Mouse (Mus musculus): ENCODE measurements around the gene Pced1a. TPM values are rescaled to one million over a fixed set of nuclear protein-coding genes. Genes with fewer than 3 reads are reported as not detected.
A peak's percentile ranks its signal among the peaks of the same experiment; 100 is the strongest.

Gene Pced1a
- polyA plus RNA-seq, 1 experiment from 2014 or later, result 8.9 TPM

GRCm38 (mm10) chr2:130404939-130405338, 19.6 kb downstream of the Pced1a start, which contains the start of the genes Gm28372 and 1700020A23Rik:
TSS of gene Gm28372 (plus strand) at chr2:130405239.
TSS of gene 1700020A23Rik (plus strand) at chr2:130405259.
- 0 out of 2 replicates have a peak, but pooled peaks cover 4% of the 10 kb centered on the region for H3K4me1 ChIP-seq (ENCODE audit: control insufficient read depth, insufficient read depth, low read length)
- ATAC-seq, result no peak
- H3K4me3 ChIP-seq (ENCODE audit: low read depth, low read length), result no peak within 1 kb of the TSS
- no peaks in the 10 kb centered on the region for H3K9me3 ChIP-seq (replicated peaks; ENCODE audit: control insufficient read depth, low read length)
- H3K27me3 ChIP-seq (replicated peaks; ENCODE audit: control insufficient read depth, insufficient read depth, low read length), result no peaks in the 10 kb centered on the region
- H3K36me3 ChIP-seq (ENCODE audit: control insufficient read depth, insufficient read depth, low read length), result no peaks in the 10 kb centered on the region
- no peak for DNase-seq (ENCODE audit: low spot score)
- no peak within 1 kb of the TSS for H3K4me2 ChIP-seq (ENCODE audit: low read length)
- H3K9ac ChIP-seq (ENCODE audit: low read length), result no peak within 1 kb of the TSS
- no peak within 1 kb of the TSS for H3K27ac ChIP-seq (ENCODE audit: low read depth, low read length)
- WGBS, result 85% methylated on average over 1 of the region's 1 CpGs

- DNase-seq (ENCODE audit: low spot score) (no peak), ATAC-seq (no peak)
- Histone ChIP-seq H3K4me3 (ENCODE audit: low read depth, low read length) (no peak overlapping the region), H3K27ac (ENCODE audit: low read depth, low read length) (no peak overlapping the region), H3K9me3 (replicated peaks; ENCODE audit: control insufficient read depth, low read length) (no peaks in the 10 kb centered on the region), H3K4me1 (ENCODE audit: control insufficient read depth, insufficient read depth, low read length) (peaks cover 7% of the 10 kb centered on the region), H3K36me3 (ENCODE audit: control insufficient read depth, insufficient read depth, low read length) (no peaks in the 10 kb centered on the region), H3K27me3 (replicated peaks; ENCODE audit: control insufficient read depth, insufficient read depth, low read length) (0 out of 2 replicates have a peak, but pooled peaks cover 8% of the 10 kb centered on the region), H3K4me2 (ENCODE audit: low read length) (no peak overlapping the region), H3K9ac (ENCODE audit: low read length) (no peak overlapping the region)
- 83% methylated on average over 4 of the region's 4 CpGs for WGBS
These were observed 22.6 kb downstream of the Pced1a start for GRCm38 (mm10) chr2:130401891-130402290.

GRCm38 (mm10) chr2:130400046-130400445, 24.5 kb downstream of the Pced1a start:
- Histone ChIP-seq H3K9me3 (replicated peaks; ENCODE audit: control insufficient read depth, low read length) (no peaks in the 10 kb centered on the region), H3K4me1 (ENCODE audit: control insufficient read depth, insufficient read depth, low read length) (peaks cover 7% of the 10 kb centered on the region), H3K27ac (ENCODE audit: low read depth, low read length) (no peak overlapping the region), H3K4me3 (ENCODE audit: low read depth, low read length) (no peak overlapping the region), H3K36me3 (ENCODE audit: control insufficient read depth, insufficient read depth, low read length) (no peaks in the 10 kb centered on the region), H3K27me3 (replicated peaks; ENCODE audit: control insufficient read depth, insufficient read depth, low read length) (0 out of 2 replicates have a peak, but pooled peaks cover 8% of the 10 kb centered on the region), H3K4me2 (ENCODE audit: low read length) (no peak overlapping the region), H3K9ac (ENCODE audit: low read length) (no peak overlapping the region)
- ATAC-seq, result no peak
- WGBS, result 91% methylated on average over 1 of the region's 1 CpGs
- no peak for DNase-seq (ENCODE audit: low spot score)

- DNase-seq (ENCODE audit: low spot score), result no peak
- peak overlapping the region; percentile 75; the same call in 1 of the 2 replicates for H3K9ac ChIP-seq (ENCODE audit: low read length)
- 0 out of 2 replicates have a peak, but pooled peaks cover 8% of the 10 kb centered on the region for H3K27me3 ChIP-seq (replicated peaks; ENCODE audit: control insufficient read depth, insufficient read depth, low read length)
- peak overlapping the region; percentile 96 for H3K4me2 ChIP-seq (ENCODE audit: low read length)
- no peak overlapping the region for H3K27ac ChIP-seq (ENCODE audit: low read depth, low read length)
- ATAC-seq, result no peak
- peak overlapping the region; percentile 52 for H3K4me3 ChIP-seq (ENCODE audit: low read depth, low read length)
- H3K36me3 ChIP-seq (ENCODE audit: control insufficient read depth, insufficient read depth, low read length), result no peaks in the 10 kb centered on the region
- no peaks in the 10 kb centered on the region for H3K9me3 ChIP-seq (replicated peaks; ENCODE audit: control insufficient read depth, low read length)
- WGBS, result 15% methylated on average over 14 of the region's 14 CpGs
- peaks cover 7% of the 10 kb centered on the region for H3K4me1 ChIP-seq (ENCODE audit: control insufficient read depth, insufficient read depth, low read length)
These were observed 26.4 kb downstream of the Pced1a start for GRCm38 (mm10) chr2:130398091-130398490.

GRCm38 (mm10) chr2:130397186-130397985, 27.1 kb downstream of the Pced1a start, which contains the start of gene Cpxm1:
TSS of gene Cpxm1 (minus strand) at chr2:130397574.
- H3K9ac ChIP-seq (ENCODE audit: low read length), result peak within 1 kb of the TSS; percentile 75
- H3K4me2 ChIP-seq (ENCODE audit: low read length), result peak within 1 kb of the TSS; percentile 96
- 2% methylated on average over 37 of the region's 53 CpGs for WGBS
- DNase-seq (ENCODE audit: low spot score), result peak; percentile 51
- H3K9me3 ChIP-seq (replicated peaks; ENCODE audit: control insufficient read depth, low read length), result no peaks in the 10 kb centered on the region
- no peaks in the 10 kb centered on the region for H3K36me3 ChIP-seq (ENCODE audit: control insufficient read depth, insufficient read depth, low read length)
- peaks cover 7% of the 10 kb centered on the region for H3K4me1 ChIP-seq (ENCODE audit: control insufficient read depth, insufficient read depth, low read length)
- peak; percentile 85 for ATAC-seq
- H3K27ac ChIP-seq (ENCODE audit: low read depth, low read length), result no peak within 1 kb of the TSS; the same call in 1 of the 2 replicates
- 0 out of 2 replicates have a peak, but pooled peaks cover 8% of the 10 kb centered on the region for H3K27me3 ChIP-seq (replicated peaks; ENCODE audit: control insufficient read depth, insufficient read depth, low read length)
- peak within 1 kb of the TSS; percentile 52 for H3K4me3 ChIP-seq (ENCODE audit: low read depth, low read length)

GRCm38 (mm10) chr2:130395696-130396095, 28.8 kb downstream of the Pced1a start:
- WGBS, result 91% methylated on average over 11 of the region's 11 CpGs

GRCm38 (mm10) chr2:130392836-130393235, 31.7 kb downstream of the Pced1a start:
- WGBS, result 91% methylated on average over 3 of the region's 3 CpGs
- Histone ChIP-seq H3K9ac (ENCODE audit: low read length) (no peak overlapping the region), H3K27me3 (replicated peaks; ENCODE audit: control insufficient read depth, insufficient read depth, low read length) (no peaks in the 10 kb centered on the region), H3K4me2 (ENCODE audit: low read length) (no peak overlapping the region), H3K4me3 (ENCODE audit: low read depth, low read length) (no peak overlapping the region), H3K36me3 (ENCODE audit: control insufficient read depth, insufficient read depth, low read length) (no peaks in the 10 kb centered on the region), H3K9me3 (replicated peaks; ENCODE audit: control insufficient read depth, low read length) (no peaks in the 10 kb centered on the region), H3K27ac (ENCODE audit: low read depth, low read length) (no peak overlapping the region), H3K4me1 (ENCODE audit: control insufficient read depth, insufficient read depth, low read length) (peaks cover 6% of the 10 kb centered on the region)
- DNase-seq (ENCODE audit: low spot score) (no peak), ATAC-seq (no peak)

More at GRCm38 (mm10) chr2:130395696-130396095, 28.8 kb downstream of the Pced1a start:
- 0 out of 2 replicates have a peak, but pooled peaks cover 8% of the 10 kb centered on the region for H3K27me3 ChIP-seq (replicated peaks; ENCODE audit: control insufficient read depth, insufficient read depth, low read length)
- peaks cover 7% of the 10 kb centered on the region for H3K4me1 ChIP-seq (ENCODE audit: control insufficient read depth, insufficient read depth, low read length)
- ATAC-seq (no peak), DNase-seq (ENCODE audit: low spot score) (no peak)
- no peak overlapping the region for H3K27ac ChIP-seq (ENCODE audit: low read depth, low read length)
- no peak overlapping the region for H3K4me2 ChIP-seq (ENCODE audit: low read length)
- H3K36me3 ChIP-seq (ENCODE audit: control insufficient read depth, insufficient read depth, low read length), result no peaks in the 10 kb centered on the region
- H3K9ac ChIP-seq (ENCODE audit: low read length), result no peak overlapping the region
- no peaks in the 10 kb centered on the region for H3K9me3 ChIP-seq (replicated peaks; ENCODE audit: control insufficient read depth, low read length)
- no peak overlapping the region for H3K4me3 ChIP-seq (ENCODE audit: low read depth, low read length)

DNA sequence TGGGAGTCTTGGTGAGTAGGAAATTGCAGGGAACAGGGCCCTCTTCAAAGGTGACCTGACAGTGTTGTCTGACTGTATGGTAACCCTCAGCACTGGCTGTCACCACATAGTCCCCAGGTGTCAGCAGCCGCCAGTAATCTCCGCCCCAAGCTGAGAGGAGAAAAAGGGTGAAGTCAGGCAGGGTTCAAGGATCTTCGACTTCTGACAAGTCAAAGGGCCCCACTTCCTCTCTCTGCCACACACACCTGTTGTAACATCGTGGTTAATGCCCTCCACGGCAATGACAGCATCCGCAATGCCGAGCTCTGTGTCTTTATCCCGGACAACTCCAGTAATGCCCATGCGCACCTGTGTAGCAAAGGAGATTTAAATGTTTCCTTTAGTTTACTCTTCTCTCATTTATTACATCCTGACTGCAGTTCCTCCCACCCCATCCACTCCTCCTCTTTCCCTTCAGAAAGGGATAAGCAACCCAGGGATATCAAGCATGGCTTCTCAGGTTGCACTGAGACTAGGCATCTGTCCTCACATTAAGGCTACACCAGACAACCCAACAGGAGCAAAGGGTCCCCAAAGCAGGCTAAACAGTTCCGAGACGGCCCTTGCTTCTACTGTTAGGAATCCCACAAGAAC, 33.4 kb downstream of the Pced1a start:
- no peak overlapping the region for H3K9ac ChIP-seq (ENCODE audit: low read length)
- H3K36me3 ChIP-seq (ENCODE audit: control insufficient read depth, insufficient read depth, low read length), result no peaks in the 10 kb centered on the region
- H3K9me3 ChIP-seq (replicated peaks; ENCODE audit: control insufficient read depth, low read length), result no peaks in the 10 kb centered on the region
- no peak overlapping the region for H3K27ac ChIP-seq (ENCODE audit: low read depth, low read length)
- DNase-seq (ENCODE audit: low spot score) (no peak), ATAC-seq (no peak)
- no peak overlapping the region for H3K4me2 ChIP-seq (ENCODE audit: low read length)
- H3K27me3 ChIP-seq (replicated peaks; ENCODE audit: control insufficient read depth, insufficient read depth, low read length), result no peaks in the 10 kb centered on the region
- no peak overlapping the region for H3K4me3 ChIP-seq (ENCODE audit: low read depth, low read length)
- 88% methylated on average over 11 of the region's 11 CpGs for WGBS
- H3K4me1 ChIP-seq (ENCODE audit: control insufficient read depth, insufficient read depth, low read length), result no peaks in the 10 kb centered on the region
